Mouse (Mus musculus): ENCODE data around the gene Sptlc3.

- no peak for TF ChIP-seq CTCF (IDR thresholded peaks at IDR 0.05; ENCODE audit: extremely low read depth, insufficient read depth, insufficient read length, insufficient replicate concordance)
- TF ChIP-seq POLR2A (IDR thresholded peaks at IDR 0.05; ENCODE audit: low read depth, low read length), result no peak
Measured at GRCm38 (mm10) chr2:139628731-139629130, 135.0 kb downstream of the Sptlc3 start.

All from spleen, adult 2 months (tissue).